Mouse (Mus musculus): ENCODE measurements around the gene Rad9a.

Rad9a gene

DNA sequence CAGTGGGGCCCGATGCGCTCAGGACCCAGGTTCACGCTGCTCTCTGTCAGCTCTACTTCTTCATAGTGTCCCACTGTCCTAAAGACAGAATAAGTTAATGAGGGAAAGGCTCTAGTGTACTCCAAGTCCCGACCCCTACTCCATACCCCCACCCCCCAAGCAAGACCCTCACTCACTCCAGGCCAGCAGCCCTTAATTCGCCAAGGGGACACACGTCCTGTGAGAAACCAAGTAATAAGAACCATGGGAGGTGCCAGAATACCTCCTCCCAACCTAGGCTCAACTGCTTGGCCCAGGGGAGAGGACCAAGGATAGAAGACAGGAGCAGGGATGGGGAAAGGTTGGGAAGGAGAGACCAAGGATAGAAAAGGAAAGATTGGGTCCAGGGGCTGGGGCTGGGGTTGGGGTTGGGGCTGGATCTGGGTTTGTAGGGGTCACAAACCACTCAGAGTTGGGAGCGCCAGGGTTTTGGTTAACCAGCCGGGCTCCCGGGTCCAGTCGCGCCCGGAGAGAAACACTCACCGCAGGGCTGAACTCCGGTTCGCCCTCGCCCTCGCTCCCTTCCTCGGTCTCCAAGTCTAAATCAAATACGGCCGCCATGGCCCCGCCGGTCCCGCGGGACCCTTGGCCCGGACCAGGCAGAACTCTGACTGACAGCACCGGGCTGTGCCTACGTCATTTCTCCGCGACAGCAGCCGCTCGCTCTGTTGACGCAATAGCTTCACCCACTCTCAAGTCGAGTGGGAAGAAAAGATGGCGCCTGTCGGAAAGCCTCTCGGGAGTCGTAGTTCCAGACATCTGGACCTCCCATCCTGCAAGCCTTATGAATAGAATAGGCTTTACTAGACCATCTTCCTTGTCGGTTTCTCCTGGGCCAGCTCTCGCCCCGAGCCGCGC, 38.6 kb downstream of the Rad9a start, which contains the start of gene Rps6kb2:
Gene Rps6kb2 (minus strand): TSS at position 709 of the 897 bp plus-strand sequence.
- DNase-seq = peak; percentile 96

DNA sequence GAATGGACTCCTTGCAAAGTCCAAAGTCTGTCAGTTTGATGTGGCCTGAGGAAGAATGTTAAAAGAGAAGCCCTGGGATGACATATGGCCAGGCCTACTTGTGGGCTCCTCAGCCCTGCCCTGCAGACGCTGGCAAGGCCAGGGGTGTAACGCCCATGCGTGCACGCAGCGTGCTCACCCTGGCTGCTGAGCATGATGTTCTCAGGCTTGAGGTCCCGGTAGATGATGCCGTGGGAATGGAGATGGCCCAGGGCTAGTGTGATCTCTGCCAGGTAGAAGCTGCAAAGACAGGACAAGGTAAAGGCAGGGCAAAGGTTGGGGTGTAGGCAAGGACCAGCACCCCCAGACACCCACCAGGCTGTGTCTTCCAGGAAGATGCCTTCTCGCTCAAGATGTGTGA, 42.4 kb downstream of the Rad9a start:
- no peak for DNase-seq

DNA sequence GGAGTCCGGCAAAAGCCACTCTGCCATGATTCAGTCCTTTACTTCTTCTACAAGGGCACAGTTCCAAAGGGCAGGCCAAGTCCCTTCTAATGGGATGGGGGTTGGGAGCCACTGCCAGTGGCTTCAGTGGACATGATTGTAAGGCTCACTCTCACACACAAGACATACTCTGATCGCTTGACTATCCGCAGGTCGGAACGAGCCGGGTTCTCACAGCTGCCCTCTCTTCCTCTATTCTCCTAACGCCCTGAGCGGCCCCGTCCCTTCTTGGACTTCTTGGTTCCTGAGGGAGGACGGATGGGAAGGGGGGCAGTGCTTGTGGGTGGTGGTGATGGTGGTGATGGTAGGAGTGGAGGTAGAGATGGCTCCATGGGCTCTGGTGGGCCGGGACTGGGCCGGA, 44.7 kb downstream of the Rad9a start:
- DNase-seq = peak; percentile 29

GRCm38 (mm10) chr19:4156073-4156579, 45.3 kb downstream of the Rad9a start:
- peak; percentile 51 for DNase-seq

DNA sequence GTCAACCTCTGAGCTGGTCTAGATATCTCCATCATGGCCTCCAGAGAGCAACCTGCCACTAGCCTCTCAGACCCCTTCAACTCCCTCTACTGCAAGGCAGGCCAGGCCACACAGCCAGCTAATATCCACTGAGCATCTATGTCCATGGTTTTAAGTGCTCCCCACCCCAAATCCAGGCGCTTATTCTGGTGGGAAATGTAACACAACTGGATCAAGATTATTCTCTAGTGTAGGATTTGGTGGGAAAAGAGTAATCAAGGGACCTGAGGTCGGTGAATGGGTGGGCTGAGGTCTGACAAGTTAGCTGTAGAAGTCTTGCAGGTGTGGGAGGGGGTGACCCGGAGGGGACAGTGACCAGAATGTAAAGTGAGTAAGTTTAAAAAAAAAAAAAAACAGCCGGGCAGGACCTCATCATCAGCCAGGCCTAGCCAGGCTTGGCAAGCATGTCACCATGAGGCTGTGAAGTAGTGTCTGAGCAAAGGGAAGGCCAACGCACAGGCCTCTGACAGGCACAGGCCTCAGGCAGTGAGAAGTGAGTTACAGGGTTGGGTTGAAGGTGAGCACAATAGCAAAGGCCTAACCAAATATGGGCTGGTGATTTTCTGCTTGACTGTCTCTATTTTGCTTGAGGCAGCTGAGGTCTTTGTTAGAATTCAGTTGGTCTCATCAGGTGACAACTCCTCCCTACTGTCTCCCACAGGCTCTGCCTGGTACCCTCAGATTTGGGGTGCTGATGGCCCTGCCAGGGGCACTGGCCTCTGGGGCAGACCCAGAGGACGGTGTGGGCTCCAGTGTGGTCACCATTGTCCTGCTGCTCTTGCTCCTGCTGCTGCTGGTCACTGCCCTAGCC, 46.0 kb downstream of the Rad9a start:
- DNase-seq = no peak

GRCm38 (mm10) chr19:4154437-4155222, 46.8 kb downstream of the Rad9a start:
- no peak for DNase-seq

GRCm38 (mm10) chr19:4153232-4153654, 48.2 kb downstream of the Rad9a start, which contains the start of gene Ptprcap:
Gene Ptprcap (plus strand): TSS chr19:4153604.
- peak; percentile 86 for DNase-seq

DNA sequence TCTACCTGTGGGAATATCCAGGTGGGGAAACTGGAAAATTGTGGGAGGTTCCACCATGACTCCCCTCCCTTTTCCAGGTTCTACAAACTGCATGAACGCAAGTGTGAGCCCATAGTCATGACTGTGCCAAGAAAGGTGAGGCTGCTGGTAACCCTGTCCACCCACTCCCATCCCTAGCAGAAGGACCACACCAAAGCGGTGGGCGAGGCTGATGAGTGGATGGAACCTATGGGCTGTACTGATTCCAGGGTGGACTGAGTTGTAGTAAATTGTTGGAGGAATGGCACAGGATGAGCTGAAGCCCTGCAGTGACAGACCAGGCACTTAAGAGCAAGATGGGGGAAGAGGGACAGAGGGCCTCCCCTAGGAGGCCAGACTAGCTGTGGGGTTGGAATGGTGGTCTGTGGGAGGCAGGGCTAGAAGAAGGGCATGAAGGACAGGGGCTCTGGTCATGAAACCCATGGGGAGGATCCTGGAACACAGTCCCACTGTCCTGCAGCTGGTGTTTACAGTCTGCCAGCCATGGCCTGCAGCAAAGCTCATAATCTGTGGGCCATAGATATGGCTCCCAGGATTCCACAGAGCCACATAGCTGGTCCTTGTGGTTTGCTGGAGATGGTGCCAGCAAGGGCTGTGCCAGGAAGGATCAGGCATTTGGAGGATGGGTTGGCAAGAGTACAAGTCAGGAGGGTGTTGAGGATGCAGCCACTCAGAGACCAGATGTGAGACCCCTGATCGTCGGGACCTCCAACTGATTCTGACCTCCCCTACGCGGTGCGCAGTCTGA, 48.8 kb downstream of the Rad9a start:
- DNase-seq = no peak

- no peak for DNase-seq
These were observed 49.6 kb downstream of the Rad9a start for GRCm38 (mm10) chr19:4151898-4152297.

GRCm38 (mm10) chr19:4151488-4151860, 50.0 kb downstream of the Rad9a start:
- no peak for DNase-seq

DNA sequence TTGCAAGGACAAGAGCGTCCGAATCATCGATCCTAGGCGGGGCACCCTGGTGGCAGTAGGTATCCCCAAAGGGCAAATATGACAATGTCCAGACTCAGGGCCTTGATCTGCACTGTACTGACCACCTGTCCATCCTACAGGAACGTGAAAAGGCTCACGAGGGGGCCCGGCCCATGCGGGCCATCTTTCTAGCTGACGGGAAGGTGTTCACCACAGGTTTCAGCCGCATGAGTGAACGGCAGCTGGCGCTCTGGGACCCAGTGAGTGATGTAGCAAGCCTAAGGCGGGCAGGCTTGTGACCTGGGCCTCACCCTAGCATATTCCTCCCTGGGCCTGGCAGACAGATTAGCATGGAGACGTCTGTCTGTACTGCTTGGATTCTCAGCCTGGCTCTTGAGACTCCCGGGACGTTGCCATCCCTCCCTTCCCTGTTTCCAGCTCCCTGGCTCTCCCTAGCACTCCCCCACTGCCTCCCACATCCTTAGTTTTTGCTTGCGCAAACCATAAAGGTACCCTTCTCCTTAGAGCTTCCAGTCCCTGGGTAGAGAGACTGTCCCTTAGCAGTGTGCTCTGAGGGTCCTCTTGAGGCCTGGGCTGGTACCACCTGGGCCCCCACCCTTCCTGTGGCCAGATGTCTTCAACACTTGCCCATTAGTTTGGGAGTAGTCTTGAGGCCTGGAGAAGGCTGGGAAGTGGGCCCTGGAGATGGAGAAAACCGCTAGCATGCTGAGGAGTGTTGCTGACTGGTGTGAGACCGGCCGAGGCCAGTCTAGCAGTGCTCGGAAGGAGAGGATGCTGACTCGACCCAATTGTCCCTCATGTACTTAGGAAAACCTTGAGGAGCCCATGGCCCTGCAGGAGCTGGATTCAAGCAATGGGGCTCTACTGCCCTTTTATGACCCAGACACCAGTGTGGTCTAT, 50.6 kb downstream of the Rad9a start:
- no peak for DNase-seq

- DNase-seq = no peak
These were observed 51.5 kb downstream of the Rad9a start for GRCm38 (mm10) chr19:4149764-4150461.

GRCm38 (mm10) chr19:4149283-4149682, 52.2 kb downstream of the Rad9a start:
- no peak for DNase-seq

GRCm38 (mm10) chr19:4148819-4149218, 52.6 kb downstream of the Rad9a start:
- no peak for DNase-seq

- DNase-seq = peak; percentile 95
These were observed 53.0 kb downstream of the Rad9a start, which contains the start of gene Coro1b for GRCm38 (mm10) chr19:4148491-4148806. Gene Coro1b (plus strand): TSS chr19:4148619.

- DNase-seq = peak; percentile 31
These were observed 53.5 kb downstream of the Rad9a start for GRCm38 (mm10) chr19:4147782-4148490.

DNA sequence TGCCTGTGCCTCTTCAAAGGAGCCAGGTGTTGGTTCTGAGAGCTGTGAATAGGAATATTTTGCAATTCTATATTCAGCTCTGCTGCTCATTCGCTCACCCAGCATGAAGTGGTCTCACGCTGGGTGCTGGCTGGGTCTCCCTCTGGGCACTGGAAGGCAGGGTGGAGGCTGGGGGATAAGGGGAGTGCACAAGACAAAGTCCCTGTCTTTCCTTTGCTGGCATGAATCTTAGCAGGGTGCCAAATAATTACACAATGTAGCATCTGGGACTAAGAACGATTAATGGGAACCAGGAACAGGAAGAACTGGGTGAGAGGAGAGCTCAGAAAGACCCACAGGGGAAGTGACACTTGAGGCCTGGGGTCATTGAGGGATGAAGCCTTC, 54.4 kb downstream of the Rad9a start:
- peak; percentile 33 for DNase-seq

DNA sequence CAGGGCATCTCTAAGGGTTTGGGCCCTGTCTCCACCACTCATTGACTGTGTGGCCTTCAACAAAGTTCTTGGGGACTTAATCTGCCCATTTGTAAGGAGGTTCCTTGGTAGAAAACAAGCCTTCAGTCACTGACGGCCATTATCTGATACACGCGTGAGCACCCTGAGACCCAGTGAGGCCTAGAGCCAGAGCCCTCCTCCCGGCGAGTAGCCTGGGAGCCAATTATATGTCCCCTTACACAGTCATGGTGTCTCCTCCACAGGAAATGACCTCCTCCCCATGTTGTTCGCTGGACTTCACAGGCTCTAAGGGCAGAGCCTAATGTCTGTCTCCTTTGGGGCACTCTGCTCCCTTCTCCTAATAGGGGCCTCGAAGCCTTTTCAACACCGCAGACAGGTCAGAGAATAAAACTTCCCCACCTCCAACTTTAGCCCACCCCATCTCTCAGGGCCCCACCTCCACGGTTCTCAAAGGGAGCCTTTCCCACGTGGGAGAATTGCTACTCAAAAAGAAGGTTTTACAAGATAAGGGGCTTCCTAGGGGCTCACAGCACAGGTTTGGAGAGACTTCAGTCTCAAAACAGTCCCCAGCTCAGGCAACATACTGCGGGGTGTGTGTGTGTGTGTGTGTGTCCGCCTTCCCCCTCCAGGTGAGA, 55.0 kb downstream of the Rad9a start:
- DNase-seq = peak; percentile 32

GRCm38 (mm10) chr19:4145936-4146335, 55.5 kb downstream of the Rad9a start:
- DNase-seq = peak; percentile 34
